Mouse (Mus musculus) C2C12 (cell line): Measurements from ENCODE around the gene Gpr3.

Experiments used
- CEBPB ChIP-seq: IDR thresholded peaks from one replicate; pipeline ENCODE4 v1.6.1; 2011; ENCODE audit warnings: low read depth, mild to moderate bottlenecking, control low read depth, moderate library complexity
- CTCF ChIP-seq: IDR thresholded peaks from one replicate; pipeline ENCODE4 v1.5.1; 2011; ENCODE audit not compliant: control insufficient read depth, insufficient read depth, insufficient read length
- FOSL1 ChIP-seq: IDR thresholded peaks from one replicate; pipeline ENCODE4 v1.8.0; 2011; ENCODE audit warnings: mild to moderate bottlenecking, low read length; ENCODE audit not compliant: poor library complexity, insufficient read depth, severe bottlenecking
- MAX ChIP-seq: IDR thresholded peaks from one replicate; pipeline ENCODE4 v1.6.1; 2011; ENCODE audit warnings: mild to moderate bottlenecking, control low read depth
- MYOD1 ChIP-seq: IDR thresholded peaks from one replicate; pipeline ENCODE4 v1.6.1; 2011; ENCODE audit warnings: low read depth; ENCODE audit not compliant: control insufficient read depth, insufficient read length
- MYOG ChIP-seq: IDR thresholded peaks from one replicate; pipeline ENCODE4 v1.6.1; 2011; ENCODE audit not compliant: control insufficient read depth, insufficient read length; ENCODE audit errors: extremely low read depth
- USF1 ChIP-seq: IDR thresholded peaks from one replicate; pipeline ENCODE4 v1.6.1; 2011; ENCODE audit warnings: low read depth, mild to moderate bottlenecking, control low read depth, moderate library complexity

DNA sequence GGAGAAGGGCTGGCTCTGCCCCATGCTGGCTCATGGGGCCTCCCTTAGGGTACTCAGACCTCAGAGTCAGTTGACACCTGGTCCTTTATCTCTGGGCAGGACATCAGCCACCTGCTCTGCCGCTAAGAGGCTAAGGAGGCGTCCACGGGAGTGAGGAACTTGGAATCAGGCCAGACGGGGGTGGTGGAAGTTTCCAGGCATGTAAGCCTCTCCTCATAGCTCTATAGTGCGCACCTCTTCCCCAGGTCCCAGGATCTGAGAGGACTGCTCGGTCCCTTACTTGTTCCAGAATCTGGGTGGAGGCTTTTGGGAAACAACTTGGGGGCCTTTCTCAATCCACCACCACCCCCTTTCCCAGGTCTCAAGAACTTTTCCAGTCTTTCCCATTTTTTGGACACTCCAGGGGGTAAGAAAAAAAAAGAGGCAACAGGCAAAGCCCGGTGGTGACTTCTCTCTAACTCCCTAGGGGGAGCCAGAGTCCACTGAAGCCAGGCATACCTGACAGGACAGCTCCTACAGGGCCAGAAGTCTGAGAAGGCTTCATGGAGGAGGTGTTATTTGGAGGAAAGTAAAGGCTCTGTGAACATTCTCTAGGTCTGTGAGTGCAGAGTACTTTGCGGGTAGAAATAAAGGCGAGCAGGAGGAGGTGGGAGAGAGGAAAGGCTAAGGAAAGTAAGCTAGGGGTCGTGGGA is 21.1 kb upstream of the Gpr3 start:
- no peak for TF ChIP-seq MAX
- peak; percentile 41 for TF ChIP-seq CTCF
- TF ChIP-seq MYOG, result no peak
- no peak for TF ChIP-seq USF1
- no peak for TF ChIP-seq CEBPB
- TF ChIP-seq MYOD1, result no peak
- TF ChIP-seq FOSL1, result no peak
